Mouse (Mus musculus) right cerebral cortex, postnatal 10 days (tissue): ENCODE measurements at regions not wholly inside any gene's neighbourhood (a gene's known extent, or its start where the extent isn't known, plus 50 kb on each side); places are given as distances from the start of the nearest gene placed in this dataset.
A peak's percentile ranks its signal among the peaks of the same experiment; 100 is the strongest.

Experiments
- DNase-seq, 2 experiments: peaks; one replicate each; pipeline ENCODE4 v3.0.0; 2021; ENCODE audit warnings: low spot score in 2 of 2

- peak in 1 of 2 experiments; percentile 52 for DNase-seq
Measured at GRCm38 (mm10) chr7:79517581-79518337, 51.6 kb upstream of the Polg start.

- DNase-seq: no peak
Measured at GRCm38 (mm10) chr7:79516287-79516686, 50.1 kb upstream of the Polg start.
